Mouse (Mus musculus): ENCODE results near the gene Krtap3-2.
A peak's percentile ranks its signal among the peaks of the same experiment; 100 is the strongest.

- TF ChIP-seq CTCF (IDR thresholded peaks at IDR 0.05; ENCODE audit: control insufficient read depth, insufficient read depth, low read length) (peak; percentile 45; the same call in 1 of the 2 replicates), POLR2A (IDR thresholded peaks at IDR 0.05; ENCODE audit: borderline replicate concordance, control insufficient read depth, low read depth, low read length) (no peak)
These were observed 17.5 kb upstream of the Krtap3-2 start for GRCm38 (mm10) chr11:99574106-99574505.
